Mouse (Mus musculus) neural tube, embryonic 11.5 days (tissue): ENCODE measurements around the gene Ablim1. TPM values are rescaled to one million over a fixed set of nuclear protein-coding genes. Genes with fewer than 3 reads are reported as not detected.

Experiments used
- ATAC-seq: fragments of 200-750 bp; cut with Nextera tagmentation; 2 replicates; pipeline ENCODE4 v1.8.0; 2017; ENCODE audit warnings: moderate number of reproducible peaks, mild to moderate bottlenecking, moderate TSS enrichment, moderate library complexity; ENCODE audit not compliant: insufficient read depth, low FRiP score, low TSS enrichment
- DNase-seq: peaks from one replicate; pipeline ENCODE4 v3.0.0-alpha.2; 2015; ENCODE audit warnings: low spot score
- H3K27ac ChIP-seq: fragments of 300-500 bp; sonication (generic); 2 replicates; pipeline ENCODE4 v1.5.1; 2014; ENCODE audit warnings: low read depth, mild to moderate bottlenecking, low read length
- H3K27me3 ChIP-seq: fragments of 300-500 bp; sonication (generic); 2 replicates; pipeline ENCODE4 v1.6.1; 2014; ENCODE audit warnings: mild to moderate bottlenecking, low read length, mixed read lengths; ENCODE audit not compliant: control insufficient read depth, insufficient read depth
- H3K36me3 ChIP-seq: fragments of 300-500 bp; sonication (generic); 2 replicates; pipeline ENCODE4 v1.6.1; 2014; ENCODE audit warnings: mild to moderate bottlenecking, low read length, moderate library complexity, mixed read lengths; ENCODE audit not compliant: control insufficient read depth, insufficient read depth
- H3K4me1 ChIP-seq: fragments of 300-500 bp; sonication (generic); 2 replicates; pipeline ENCODE4 v1.6.1; 2014; ENCODE audit warnings: low read length, mixed read lengths; ENCODE audit not compliant: control insufficient read depth, insufficient read depth
- H3K4me2 ChIP-seq: fragments of 300-500 bp; sonication (generic); 2 replicates; pipeline ENCODE4 v1.6.1; 2014; ENCODE audit warnings: low read depth, mild to moderate bottlenecking, moderate library complexity
- H3K4me3 ChIP-seq: fragments of 300-500 bp; sonication (generic); 2 replicates; pipeline ENCODE4 v1.5.1; 2014; ENCODE audit warnings: low read depth, low read length
- H3K9ac ChIP-seq: fragments of 300-500 bp; sonication (generic); 2 replicates; pipeline ENCODE4 v1.6.1; 2014; ENCODE audit warnings: mild to moderate bottlenecking, low read length
- H3K9me3 ChIP-seq: fragments of 300-500 bp; sonication (generic); 2 replicates; pipeline ENCODE4 v1.6.1; 2016; ENCODE audit warnings: low read length; ENCODE audit not compliant: control insufficient read depth
- WGBS: fragments of 180-500 bp; shearing (Covaris S2); extraction: QIAGEN DNeasy Blood & Tissue Kit; methylation state at CpG from one replicate; pipeline ENCODE4 v1.1.7; 2014; 5-methylcytosine and 5-hydroxymethylcytosine counted together
- polyA plus RNA-seq: library from polyadenylated mRNA; unstranded; fragments of >200 nt; fragmentation: Nextera tagmentation; extraction: Ambion mirVana; gene quantifications from 2 replicates; pipeline ENCODE4 v1.2.1, GENCODE M21; 2014

The Ablim1 gene
- polyA plus RNA-seq, 1 experiment from 2014 or later = 24.5 TPM

- H3K36me3 ChIP-seq = no peaks in the 10 kb centered on the region
- DNase-seq (no peak), ATAC-seq (no peak)
- H3K4me2 ChIP-seq = no peak overlapping the region
- 81% methylated on average over 4 of the region's 4 CpGs for WGBS
- H3K9ac ChIP-seq = no peak overlapping the region
- no peaks in the 10 kb centered on the region for H3K27me3 ChIP-seq
- no peaks in the 10 kb centered on the region for H3K9me3 ChIP-seq
- no peak overlapping the region for H3K27ac ChIP-seq
- H3K4me3 ChIP-seq = no peak overlapping the region
- H3K4me1 ChIP-seq = no peaks in the 10 kb centered on the region
Measured at GRCm38 (mm10) chr19:57124906-57125305, 189.8 kb downstream of the Ablim1 start.

- H3K4me2 ChIP-seq = no peak overlapping the region
- no peak overlapping the region for H3K27ac ChIP-seq
- no peaks in the 10 kb centered on the region for H3K27me3 ChIP-seq
- no peaks in the 10 kb centered on the region for H3K9me3 ChIP-seq
- no peaks in the 10 kb centered on the region for H3K4me1 ChIP-seq
- DNase-seq = no peak
- ATAC-seq = no peak
- 76% methylated on average over 2 of the region's 2 CpGs for WGBS
- H3K4me3 ChIP-seq = no peak overlapping the region
- H3K9ac ChIP-seq = no peak overlapping the region
- no peaks in the 10 kb centered on the region for H3K36me3 ChIP-seq
Measured at GRCm38 (mm10) chr19:57124138-57124519, 190.6 kb downstream of the Ablim1 start.

DNA sequence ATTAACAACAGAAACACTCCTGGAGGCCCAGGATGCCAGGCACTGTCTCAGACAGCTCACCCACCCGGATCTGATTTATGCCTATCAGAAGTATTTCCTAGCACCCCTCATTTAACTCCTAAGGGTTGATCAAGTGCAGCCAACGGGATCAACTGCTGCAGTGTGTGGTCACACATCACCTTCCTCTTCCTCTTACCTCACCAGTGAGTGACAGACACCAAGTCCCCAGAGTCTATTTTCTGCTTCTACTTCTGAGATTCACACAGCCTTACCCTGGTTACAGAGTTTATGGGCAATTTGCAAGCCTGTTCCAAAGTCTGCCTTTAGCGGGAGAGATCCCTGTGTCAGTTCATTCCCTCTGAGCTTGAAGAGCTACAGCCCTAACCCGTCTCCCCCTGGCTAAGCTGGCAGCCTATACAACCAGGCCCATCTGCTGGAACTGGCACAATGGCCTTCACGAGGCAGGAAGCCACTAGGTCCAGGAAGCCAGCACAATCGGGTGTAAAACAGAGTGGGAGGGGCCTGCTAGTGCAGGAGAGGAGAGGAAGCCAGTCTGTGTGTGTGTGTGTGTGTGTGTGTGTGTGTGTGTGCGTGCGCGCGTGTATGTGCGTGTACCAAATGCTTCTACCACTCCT lies 191.1 kb downstream of the Ablim1 start:
- no peak for ATAC-seq
- WGBS = 68% methylated on average over 11 of the region's 11 CpGs
- H3K27ac ChIP-seq = no peak overlapping the region
- no peak overlapping the region for H3K4me2 ChIP-seq
- no peak overlapping the region for H3K9ac ChIP-seq
- H3K36me3 ChIP-seq = no peaks in the 10 kb centered on the region
- H3K9me3 ChIP-seq = no peaks in the 10 kb centered on the region
- H3K4me1 ChIP-seq = peaks cover under 1% of the 10 kb centered on the region
- H3K27me3 ChIP-seq = no peaks in the 10 kb centered on the region
- no peak for DNase-seq
- H3K4me3 ChIP-seq = no peak overlapping the region

GRCm38 (mm10) chr19:57122261-57122660 lies 192.5 kb downstream of the Ablim1 start:
- Histone ChIP-seq H3K9me3 (no peaks in the 10 kb centered on the region), H3K4me2 (no peak overlapping the region), H3K27ac (no peak overlapping the region), H3K9ac (no peak overlapping the region), H3K4me3 (no peak overlapping the region), H3K36me3 (no peaks in the 10 kb centered on the region), H3K27me3 (no peaks in the 10 kb centered on the region), H3K4me1 (peaks cover 10% of the 10 kb centered on the region)
- ATAC-seq = no peak
- DNase-seq = no peak
- 84% methylated on average over 3 of the region's 3 CpGs for WGBS

GRCm38 (mm10) chr19:57121036-57121435 lies 193.7 kb downstream of the Ablim1 start:
- H3K36me3 ChIP-seq = no peaks in the 10 kb centered on the region
- H3K27me3 ChIP-seq = no peaks in the 10 kb centered on the region
- DNase-seq (no peak), ATAC-seq (no peak)
- H3K4me1 ChIP-seq = peaks cover 20% of the 10 kb centered on the region
- H3K9ac ChIP-seq = no peak overlapping the region
- 90% methylated on average over 4 of the region's 4 CpGs for WGBS
- H3K27ac ChIP-seq = no peak overlapping the region
- H3K4me2 ChIP-seq = no peak overlapping the region
- H3K4me3 ChIP-seq = no peak overlapping the region
- no peaks in the 10 kb centered on the region for H3K9me3 ChIP-seq

DNA sequence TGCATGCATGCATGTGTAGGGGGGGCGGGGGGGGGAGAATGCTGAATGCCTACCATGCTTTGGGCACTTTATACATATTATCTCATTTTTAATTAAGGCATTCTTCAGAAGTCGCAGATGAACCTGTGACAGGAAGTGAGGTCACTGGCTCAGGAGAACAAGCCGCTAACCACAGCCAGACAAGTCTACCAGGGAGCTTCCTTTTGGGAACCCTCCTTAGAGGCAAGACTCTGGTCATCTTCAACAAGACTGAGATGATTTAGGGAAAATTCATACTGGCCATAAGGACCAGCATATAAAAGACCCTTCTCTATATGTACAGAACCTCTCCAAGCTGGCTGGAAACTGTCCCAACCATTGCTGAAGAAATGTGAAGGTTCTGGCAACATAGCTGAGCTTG lies 195.1 kb downstream of the Ablim1 start:
- Histone ChIP-seq H3K36me3 (no peaks in the 10 kb centered on the region), H3K27me3 (no peaks in the 10 kb centered on the region), H3K4me3 (no peak overlapping the region), H3K4me2 (no peak overlapping the region), H3K27ac (no peak overlapping the region), H3K9ac (no peak overlapping the region), H3K4me1 (peaks cover 20% of the 10 kb centered on the region), H3K9me3 (no peaks in the 10 kb centered on the region)
- WGBS = 84% methylated on average over 3 of the region's 3 CpGs
- no peak for DNase-seq
- ATAC-seq = no peak

DNA sequence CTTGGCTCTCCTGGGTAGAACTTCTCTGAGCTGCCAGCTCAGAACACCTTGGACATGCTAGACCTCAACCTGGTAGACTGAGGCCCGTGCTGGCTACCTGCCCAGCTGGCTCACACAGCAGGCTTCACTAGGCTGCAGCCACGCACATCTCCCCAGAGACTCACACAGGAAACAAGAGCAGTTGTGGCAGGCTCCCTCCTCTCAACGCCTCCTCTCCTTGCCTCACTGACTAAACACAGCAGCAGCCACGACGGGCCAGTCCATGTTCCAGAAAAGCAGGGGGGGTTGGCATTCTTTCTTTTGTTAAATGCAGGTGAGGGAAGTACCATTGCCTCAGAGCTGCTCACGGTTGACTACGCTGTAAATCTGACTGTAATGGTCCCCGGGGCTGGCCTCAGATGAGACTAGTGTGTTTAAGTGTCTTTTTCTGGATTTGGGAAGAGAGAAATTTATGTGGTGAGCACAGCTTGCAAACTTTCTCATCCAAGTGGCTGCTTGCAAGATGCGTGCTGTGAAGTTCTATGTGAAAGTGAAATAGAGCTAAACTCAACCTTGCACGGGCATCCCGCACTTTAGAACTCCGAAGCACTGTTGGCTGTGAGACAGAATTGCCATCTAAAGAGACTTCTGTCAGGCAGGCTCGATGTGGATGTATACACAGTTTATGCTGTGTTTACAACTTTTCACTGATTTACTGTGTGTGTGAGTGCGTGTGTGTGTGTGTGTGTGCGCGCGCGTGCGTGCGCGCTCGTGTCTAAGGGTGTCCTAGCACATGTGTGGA lies 195.7 kb downstream of the Ablim1 start:
- no peaks in the 10 kb centered on the region for H3K27me3 ChIP-seq
- peak overlapping the region; percentile 41 for H3K4me2 ChIP-seq
- peak overlapping the region; percentile 27 for H3K9ac ChIP-seq
- H3K4me1 ChIP-seq = peaks cover 20% of the 10 kb centered on the region
- no peaks in the 10 kb centered on the region for H3K9me3 ChIP-seq
- peak; percentile 75 for DNase-seq
- H3K4me3 ChIP-seq = peak overlapping the region; percentile 20
- no peak overlapping the region for H3K27ac ChIP-seq
- H3K36me3 ChIP-seq = no peaks in the 10 kb centered on the region
- ATAC-seq = no peak; the same call in 1 of the 2 replicates
- 47% methylated on average over 22 of the region's 22 CpGs for whole genome bisulfite sequencing

GRCm38 (mm10) chr19:57117751-57118150 lies 197.0 kb downstream of the Ablim1 start:
- H3K4me3 ChIP-seq = no peak overlapping the region

More at GRCm38 (mm10) chr19:57117751-57118150, 197.0 kb downstream of the Ablim1 start:
- no peak overlapping the region for H3K27ac ChIP-seq
- H3K4me2 ChIP-seq = peak overlapping the region; percentile 16; the same call in 1 of the 2 replicates
- H3K9ac ChIP-seq = no peak overlapping the region
- H3K27me3 ChIP-seq = no peaks in the 10 kb centered on the region
- H3K9me3 ChIP-seq = no peaks in the 10 kb centered on the region
- DNase-seq (no peak), ATAC-seq (no peak)
- no peaks in the 10 kb centered on the region for H3K36me3 ChIP-seq
- WGBS = 54% methylated on average over 6 of the region's 6 CpGs
- peaks cover 20% of the 10 kb centered on the region for H3K4me1 ChIP-seq
